Mouse (Mus musculus): ENCODE results near the gene Acvr1.

Acvr1 gene

GRCm38 (mm10) chr2:58479536-58479935 is 87.4 kb downstream of the Acvr1 start:
- DNase-seq (ENCODE audit: low read depth, low spot score) = no peak

GRCm38 (mm10) chr2:58478144-58478543 is 88.8 kb downstream of the Acvr1 start:
- DNase-seq (ENCODE audit: low read depth, low spot score) = no peak

DNA sequence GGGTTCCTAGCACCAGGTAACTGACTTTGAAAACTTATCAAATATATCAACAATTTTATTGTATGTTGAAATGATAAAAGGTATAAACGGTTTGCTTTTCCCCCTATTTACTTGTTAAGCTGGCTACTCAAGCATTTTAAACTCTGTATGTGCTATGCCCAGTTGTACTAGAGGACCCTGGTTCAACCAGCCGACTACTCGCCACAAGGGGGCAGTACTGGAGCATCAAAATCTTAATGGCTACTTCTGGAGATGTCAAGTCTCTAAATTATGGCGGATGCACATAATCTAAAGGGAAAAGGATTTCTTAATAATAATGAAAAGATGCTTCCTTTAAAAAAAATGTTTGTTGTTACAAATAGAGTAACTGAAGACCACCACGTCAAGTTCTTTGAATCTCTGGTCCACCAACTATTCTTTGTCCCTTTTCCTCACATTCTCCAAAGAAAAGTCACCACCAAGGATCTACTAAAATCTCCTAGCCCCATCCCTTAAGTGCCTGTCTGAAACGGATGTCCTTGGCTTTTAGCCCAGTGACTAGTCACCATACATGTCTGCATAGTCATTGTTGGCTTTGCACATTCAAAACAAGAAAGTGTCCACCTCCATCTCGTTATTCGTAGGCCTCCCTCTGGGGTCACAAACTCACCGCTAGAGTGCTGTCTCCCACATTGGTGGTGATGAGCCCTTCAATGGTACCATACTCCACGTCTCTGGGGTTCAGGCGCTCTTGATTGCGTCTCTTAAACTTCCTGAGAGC is 89.8 kb downstream of the Acvr1 start:
- DNase-seq (ENCODE audit: low read depth, low spot score) = peak; percentile 44

DNA sequence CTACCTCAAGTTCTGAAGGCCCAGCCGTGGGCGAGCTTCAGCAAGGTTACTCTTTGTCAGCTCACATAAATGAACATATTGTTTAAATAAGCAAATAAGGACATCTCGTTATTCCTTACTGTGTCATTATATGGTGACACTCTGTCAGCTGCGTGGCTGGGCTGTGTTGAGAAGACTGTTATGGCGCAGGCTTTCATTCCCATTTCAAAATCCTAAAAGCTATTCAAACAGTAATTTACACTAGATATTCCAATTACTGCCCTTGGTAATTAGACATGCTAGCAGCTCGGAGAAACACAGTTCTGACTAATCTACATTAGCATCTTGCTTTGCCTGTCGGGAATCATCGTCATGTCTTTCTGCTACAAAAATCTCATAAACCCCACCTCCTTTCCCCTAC is 91.4 kb downstream of the Acvr1 start:
- no peak for DNase-seq (ENCODE audit: low read depth, low spot score)

- DNase-seq (ENCODE audit: low read depth, low spot score) = no peak
These were observed 96.7 kb downstream of the Acvr1 start for GRCm38 (mm10) chr2:58470290-58470689.

DNA sequence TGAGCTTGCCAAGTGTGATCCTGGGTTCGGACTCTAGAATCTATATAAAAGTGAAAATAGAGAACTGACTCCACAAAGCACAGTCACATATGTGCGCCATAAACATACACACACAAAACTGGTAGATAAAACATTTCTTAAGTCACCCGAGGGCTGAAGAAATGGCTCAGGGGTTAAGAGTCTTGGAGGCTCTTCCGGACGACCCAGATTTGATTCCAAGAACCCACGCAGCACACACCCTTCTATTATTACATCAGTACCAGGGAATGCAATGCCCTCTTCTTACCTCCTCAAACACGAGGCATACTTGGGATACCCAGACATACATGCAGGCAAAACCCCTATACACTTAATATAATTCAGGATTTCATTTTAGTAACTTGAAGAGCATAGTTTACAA is 97.1 kb downstream of the Acvr1 start, which contains the start of gene Gm17409:
Gene Gm17409, plus strand, starts transcription at position 301 of the 400 bp plus-strand sequence.
- no peak for DNase-seq (ENCODE audit: low read depth, low spot score)

- DNase-seq (ENCODE audit: low read depth, low spot score) = no peak
These were observed 108.1 kb downstream of the Acvr1 start for GRCm38 (mm10) chr2:58458820-58459371.

DNA sequence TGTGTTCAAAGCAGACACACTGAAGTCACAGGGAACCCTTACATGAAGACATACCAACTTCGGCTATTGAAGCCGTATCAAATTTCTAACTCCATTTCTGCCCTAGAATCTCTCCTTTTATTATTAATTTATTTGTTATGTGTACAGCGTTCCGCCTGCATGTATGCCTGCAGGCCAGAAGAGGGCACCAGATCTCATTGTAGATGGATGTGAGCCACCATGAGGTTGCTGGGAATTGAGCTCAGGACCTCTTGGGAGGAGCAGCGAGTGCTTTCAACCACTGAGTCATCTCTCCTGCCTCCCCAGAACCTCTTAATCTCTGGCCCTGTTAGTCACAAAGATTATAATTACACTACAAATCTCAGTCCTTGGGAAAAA is 109.5 kb downstream of the Acvr1 start:
- DNase-seq (ENCODE audit: low read depth, low spot score) = no peak

DNA sequence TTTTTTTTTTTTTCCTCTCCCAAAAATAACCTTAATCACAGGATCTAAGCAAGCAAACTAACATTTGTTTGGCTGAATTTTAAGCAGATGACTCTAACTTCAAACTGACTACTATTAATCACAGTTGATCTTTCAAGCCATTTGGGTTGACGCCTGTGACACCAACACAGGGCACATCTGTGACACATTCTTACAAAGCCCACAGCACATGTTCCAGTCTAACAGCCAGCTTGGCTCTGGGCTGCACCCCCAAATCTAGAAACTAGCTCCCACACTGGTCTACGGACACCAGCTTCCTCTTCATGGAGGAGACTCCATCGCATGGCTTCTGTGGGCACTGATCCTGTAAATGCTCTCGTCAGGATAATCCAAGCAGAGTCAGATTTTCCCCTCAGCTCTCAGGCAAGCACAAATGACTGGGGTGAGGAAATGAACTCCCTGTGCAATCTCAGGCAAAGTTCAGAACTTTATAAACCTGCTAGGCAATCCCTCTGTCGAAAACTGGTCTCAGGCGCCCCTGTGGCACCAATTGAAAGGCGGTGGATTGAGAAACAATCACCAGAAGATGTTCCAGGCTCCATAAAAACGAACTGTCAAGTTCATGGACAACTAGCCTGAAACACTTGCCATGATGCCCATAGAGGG is 110.0 kb downstream of the Acvr1 start:
- DNase-seq (ENCODE audit: low read depth, low spot score) = no peak

DNA sequence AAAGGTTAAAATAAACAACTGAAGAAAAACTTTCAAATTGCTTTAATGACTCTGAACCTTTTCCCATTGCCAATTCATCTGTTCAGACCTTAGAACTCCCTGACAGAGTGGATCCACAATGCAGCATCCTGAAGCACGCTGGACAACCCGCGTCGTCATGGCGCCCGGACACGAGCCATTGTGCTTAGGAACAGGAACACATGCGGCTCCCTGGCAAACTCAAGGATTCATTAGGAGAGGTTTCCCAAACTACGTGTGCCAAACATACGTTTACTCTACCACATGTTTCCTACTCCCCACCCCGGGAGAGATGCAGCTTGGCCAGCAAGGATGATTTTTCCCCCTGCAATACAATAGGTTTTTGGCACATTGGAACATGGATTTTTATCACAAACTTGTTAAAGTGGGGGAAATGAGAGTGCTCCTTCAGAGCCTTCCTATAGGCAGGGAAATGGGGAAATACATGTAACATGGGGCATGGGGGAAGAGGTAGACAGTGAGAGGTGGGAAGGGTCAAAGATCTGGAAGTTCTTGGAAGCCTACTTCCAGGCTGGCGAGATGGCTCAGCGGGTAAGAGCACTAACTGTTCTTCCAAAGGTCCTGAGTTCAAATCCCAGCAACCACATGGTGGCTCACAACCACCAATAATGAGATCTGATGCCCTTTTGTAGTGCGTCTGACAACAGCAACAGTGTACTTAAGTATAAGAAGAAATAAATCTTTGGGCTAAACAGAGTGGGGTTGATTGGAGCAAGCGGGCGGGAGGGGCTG is 112.7 kb downstream of the Acvr1 start:
- DNase-seq (ENCODE audit: low read depth, low spot score) = no peak

- DNase-seq (ENCODE audit: low read depth, low spot score) = no peak
These were observed 120.0 kb downstream of the Acvr1 start for GRCm38 (mm10) chr2:58447001-58447400.

DNA sequence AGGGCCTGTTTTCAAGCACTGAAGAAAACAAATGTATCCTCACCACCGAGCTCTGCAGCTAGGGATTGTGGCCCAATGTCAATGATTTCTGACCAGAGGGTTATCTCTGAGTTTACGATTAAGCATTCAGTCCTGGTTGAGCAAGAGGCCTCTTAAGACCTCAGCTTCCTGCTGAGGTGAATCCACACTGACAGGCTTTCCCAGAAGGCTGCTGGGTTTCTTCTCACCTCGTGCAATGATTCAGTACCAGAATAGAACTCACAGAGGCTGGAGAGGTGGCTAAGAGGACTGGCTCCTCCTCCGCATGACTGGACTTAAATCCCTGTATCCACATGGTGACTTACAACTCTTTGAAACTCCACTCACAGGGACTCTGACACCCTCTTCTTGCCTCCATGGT is 123.8 kb downstream of the Acvr1 start:
- DNase-seq (ENCODE audit: low read depth, low spot score) = no peak

- DNase-seq (ENCODE audit: low read depth, low spot score) = no peak
These were observed 130.0 kb downstream of the Acvr1 start for GRCm38 (mm10) chr2:58436911-58437310.

DNA sequence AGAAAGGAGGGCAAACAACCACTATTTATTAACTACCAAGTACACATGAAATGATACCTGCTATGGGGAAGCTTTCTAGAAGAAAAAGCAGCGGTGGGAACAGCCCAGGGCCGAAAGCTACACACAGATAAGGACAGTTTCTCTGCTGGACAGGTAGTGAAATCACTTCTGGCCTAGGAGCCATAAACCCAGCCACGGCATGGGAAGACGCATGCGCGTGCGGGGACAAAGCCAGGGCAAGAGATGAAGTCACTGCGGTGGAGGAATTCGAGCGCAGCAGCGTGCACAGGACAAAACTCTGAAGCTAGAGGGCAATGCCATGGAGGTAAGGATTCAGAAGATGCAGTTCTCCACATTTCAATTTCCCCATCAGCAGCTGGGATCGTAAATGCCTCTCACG is 131.4 kb downstream of the Acvr1 start:
- no peak for DNase-seq (ENCODE audit: low read depth, low spot score)

DNA sequence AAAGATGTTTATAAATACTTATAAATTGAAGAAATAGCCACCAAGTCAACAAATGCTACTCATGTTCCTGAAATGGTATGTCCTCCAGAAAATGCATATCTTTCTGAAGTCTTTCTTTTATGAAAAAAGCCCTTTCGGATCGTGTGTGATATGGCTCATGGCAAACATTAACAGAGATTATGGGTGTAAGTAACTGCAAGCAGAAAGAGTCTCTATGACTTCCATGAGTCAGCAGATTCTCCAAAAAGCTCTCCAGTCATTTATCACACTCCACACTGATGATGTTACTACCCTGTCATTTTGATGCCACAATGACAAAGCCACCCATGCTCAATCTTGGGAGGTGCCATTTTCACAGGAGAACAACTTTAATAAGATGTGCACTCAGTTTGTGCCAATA is 132.5 kb downstream of the Acvr1 start:
- no peak for DNase-seq (ENCODE audit: low read depth, low spot score)

DNA sequence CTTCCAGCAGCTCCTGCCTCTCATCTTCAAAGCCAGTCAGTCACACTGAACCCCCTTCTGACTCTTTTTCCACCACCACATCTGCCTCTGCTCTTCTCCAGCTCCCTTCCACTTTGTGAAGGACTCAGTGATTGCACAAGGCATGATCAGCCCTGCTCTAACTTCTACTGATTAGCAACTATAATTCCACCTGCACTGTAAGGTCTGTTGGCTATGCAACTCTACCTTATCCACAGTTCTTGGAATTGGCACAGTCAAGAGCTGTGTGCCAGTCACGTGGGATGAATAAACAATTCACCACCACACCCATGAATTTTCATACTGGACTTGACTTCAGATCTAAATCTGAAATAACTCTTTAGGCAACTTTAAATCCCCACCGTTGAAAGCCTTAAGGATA is 133.6 kb downstream of the Acvr1 start:
- no peak for DNase-seq (ENCODE audit: low read depth, low spot score)

GRCm38 (mm10) chr2:58432211-58432610 is 134.7 kb downstream of the Acvr1 start:
- DNase-seq (ENCODE audit: low read depth, low spot score) = no peak

GRCm38 (mm10) chr2:58425436-58426004 is 141.4 kb downstream of the Acvr1 start:
- DNase-seq (ENCODE audit: low read depth, low spot score) = no peak

- no peak for DNase-seq (ENCODE audit: low read depth, low spot score)
These were observed 143.6 kb downstream of the Acvr1 start for GRCm38 (mm10) chr2:58423319-58423718.

DNA sequence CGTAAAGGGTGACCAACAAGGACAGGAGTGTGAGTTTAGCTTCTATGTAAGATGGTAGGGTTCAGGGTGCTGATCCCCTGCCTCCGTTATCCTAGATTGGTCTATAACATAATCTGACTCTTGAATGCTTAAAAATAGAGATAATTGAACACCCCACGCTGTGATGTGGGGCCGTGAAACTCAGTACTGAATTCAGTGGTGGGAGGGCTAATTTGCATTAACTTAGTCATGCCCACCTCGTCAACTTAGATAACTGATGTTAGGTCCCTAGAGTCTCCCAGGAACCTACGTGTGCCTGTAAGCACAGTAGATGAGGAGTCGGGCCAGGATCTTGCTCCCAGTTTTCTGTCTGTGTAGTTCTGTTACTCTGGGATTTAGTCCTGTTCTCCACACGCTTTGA is 147.4 kb downstream of the Acvr1 start:
- no peak for DNase-seq (ENCODE audit: low read depth, low spot score)

DNA sequence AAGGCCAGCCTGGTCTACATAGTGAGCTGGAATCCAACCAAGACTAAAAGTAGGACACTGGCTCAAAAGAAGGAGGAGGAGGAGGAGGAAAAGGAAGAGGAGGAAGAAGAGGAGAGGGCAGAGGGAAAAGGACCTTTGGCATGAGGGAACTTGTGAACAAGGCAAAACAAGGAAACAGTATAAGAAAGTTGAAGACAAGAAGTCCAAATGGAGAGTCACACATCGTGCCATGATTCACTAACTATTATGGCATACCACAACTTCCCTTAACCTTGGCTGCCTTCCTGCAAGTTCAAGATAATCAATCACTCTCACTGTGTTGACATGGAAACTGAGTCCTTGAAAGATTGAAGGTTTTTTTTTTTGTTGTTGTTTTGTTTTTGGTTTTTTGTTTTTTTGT is 148.8 kb downstream of the Acvr1 start:
- no peak for DNase-seq (ENCODE audit: low read depth, low spot score)

GRCm38 (mm10) chr2:58417684-58418083 is 149.3 kb downstream of the Acvr1 start:
- no peak for DNase-seq (ENCODE audit: low read depth, low spot score)
